Mouse (Mus musculus): ENCODE results near the gene Stat3. TPM values are rescaled to one million over a fixed set of nuclear protein-coding genes. Genes with fewer than 3 reads are reported as not detected.

Gene Stat3
- total and polyA plus RNA-seq, 3 experiments: 35.9 to 69.2 (median 51.1) TPM

GRCm38 (mm10) chr11:100908112-100908511 is 31.2 kb downstream of the Stat3 start:
- Histone ChIP-seq H3K4me3 (replicated peaks in 1 of 3; ENCODE audit: low read depth in 2 of 3, low read length in 2 of 3, poor library complexity in 1 of 3) (no peak overlapping the region), H3K4me2 (ENCODE audit: insufficient read depth, low read depth, poor library complexity, severe bottlenecking) (no peak overlapping the region), H3K27me3 (replicated peaks) (no peaks in the 10 kb centered on the region), H3K4me1 (ENCODE audit: control insufficient read depth in 1 of 2, insufficient read depth in 2 of 2) (peaks cover 13 to 37% of the 10 kb centered on the region in 2 experiments), H3K36me3 (replicated peaks in 1 of 2; ENCODE audit: control insufficient read depth in 1 of 2, insufficient read depth in 1 of 2, low read length in 1 of 2) (peaks cover 42 to 85% of the 10 kb centered on the region in 2 experiments), H3K9ac (ENCODE audit: insufficient read depth, low read depth) (no peak overlapping the region), H3K9me3 (replicated peaks; ENCODE audit: low read length) (no peaks in the 10 kb centered on the region), H3K27ac (ENCODE audit: insufficient read depth, low read depth) (no peak overlapping the region), H3K79me2 (replicated peaks; ENCODE audit: control insufficient read depth, extremely low read depth, insufficient read depth, poor library complexity, severe bottlenecking) (peaks cover 3% of the 10 kb centered on the region; the same call in 1 of the 2 replicates)
- dilution Hi-C loops (cut with MboI; ENCODE audit: extremely low pct_ligation_motif_present, extremely low pct_unique_long_range_greater_than_20kb, low sequenced_read_pairs): no loop called here
- DNase-seq (ENCODE audit: extremely low read depth): no peak
- TF ChIP-seq MAZ (IDR thresholded peaks at IDR 0.05; ENCODE audit: low read depth, low read length) (no peak), JUND (conservative IDR thresholded peaks at IDR 0.05; ENCODE audit: low read depth, low read length) (no peak), ZMIZ1 (IDR thresholded peaks at IDR 0.05; ENCODE audit: low read depth, low read length) (no peak), USF1 (IDR thresholded peaks at IDR 0.05; ENCODE audit: low read depth, low read length) (no peak), MAFK (IDR thresholded peaks at IDR 0.05; ENCODE audit: insufficient replicate concordance, low read length) (no peak), ZKSCAN1 (IDR thresholded peaks at IDR 0.05; ENCODE audit: borderline replicate concordance, low read depth, low read length) (no peak), SMC3 (IDR thresholded peaks at IDR 0.05; ENCODE audit: low read depth, low read length) (no peak)
- in situ Hi-C loops (cut with MboI; ENCODE audit: low pct_ligation_motif_present, low pct_unique_long_range_greater_than_20kb, low sequenced_read_pairs): no loop called here

- no peak overlapping the region for H3K27ac ChIP-seq (ENCODE audit: insufficient read depth, low read depth)
- dilution Hi-C loops (cut with MboI; ENCODE audit: extremely low pct_ligation_motif_present, extremely low pct_unique_long_range_greater_than_20kb, low sequenced_read_pairs): no loop called here
- in situ Hi-C loops (cut with MboI; ENCODE audit: low pct_ligation_motif_present, low pct_unique_long_range_greater_than_20kb, low sequenced_read_pairs): no loop called here
These were observed 32.5 kb downstream of the Stat3 start for GRCm38 (mm10) chr11:100906885-100907284.

GRCm38 (mm10) chr11:100905929-100906328 is 33.4 kb downstream of the Stat3 start:
- peak overlapping the region; percentile 88 for H3K4me2 ChIP-seq (ENCODE audit: insufficient read depth, low read depth, poor library complexity, severe bottlenecking)
- no peaks in the 10 kb centered on the region; the same call in 1 of the 2 replicates for H3K79me2 ChIP-seq (replicated peaks; ENCODE audit: control insufficient read depth, extremely low read depth, insufficient read depth, poor library complexity, severe bottlenecking)
- H3K36me3 ChIP-seq (replicated peaks in 1 of 2; ENCODE audit: control insufficient read depth in 1 of 2, insufficient read depth in 1 of 2, low read length in 1 of 2): peaks cover 54 to 89% of the 10 kb centered on the region in 2 experiments
- H3K27ac ChIP-seq (ENCODE audit: insufficient read depth, low read depth): no peak overlapping the region; the same call in 1 of the 2 replicates
- no peak for DNase-seq (ENCODE audit: extremely low read depth)
- no peak overlapping the region for H3K4me3 ChIP-seq (replicated peaks in 1 of 3; ENCODE audit: low read depth in 2 of 3, low read length in 2 of 3, poor library complexity in 1 of 3)
- H3K4me1 ChIP-seq (ENCODE audit: control insufficient read depth in 1 of 2, insufficient read depth in 2 of 2): peaks cover 10 to 25% of the 10 kb centered on the region in 2 experiments; a peak in 3 of 4 replicates
- TF ChIP-seq SMC3 (IDR thresholded peaks at IDR 0.05; ENCODE audit: low read depth, low read length): no peak
- no peak for TF ChIP-seq MAZ (IDR thresholded peaks at IDR 0.05; ENCODE audit: low read depth, low read length)
- TF ChIP-seq HCFC1 (IDR thresholded peaks at IDR 0.05; ENCODE audit: low read depth, low read length): no peak
- no peak for TF ChIP-seq E2F4 (IDR thresholded peaks at IDR 0.05; ENCODE audit: insufficient replicate concordance, low read depth, low read length)
- no peak for TF ChIP-seq GABPA (IDR thresholded peaks at IDR 0.05; ENCODE audit: insufficient replicate concordance, low read depth, low read length)
- no peak for TF ChIP-seq USF1 (IDR thresholded peaks at IDR 0.05; ENCODE audit: low read depth, low read length)
- no peak for TF ChIP-seq KAT2A (IDR thresholded peaks at IDR 0.05; ENCODE audit: insufficient replicate concordance, low read length)
- TF ChIP-seq ZMIZ1 (IDR thresholded peaks at IDR 0.05; ENCODE audit: low read depth, low read length): 0 out of 2 replicates have a peak, but pooled peaks have one; percentile 27
- no peak for TF ChIP-seq CHD1 (IDR thresholded peaks at IDR 0.05; ENCODE audit: low read depth, low read length)
- no peak for TF ChIP-seq USF2 (conservative IDR thresholded peaks at IDR 0.05; ENCODE audit: low read depth, low read length)
- TF ChIP-seq ZNF384 (IDR thresholded peaks at IDR 0.05; ENCODE audit: low read depth, low read length): peak; percentile 46
- no peaks in the 10 kb centered on the region for H3K27me3 ChIP-seq (replicated peaks)
- in situ Hi-C loops (cut with MboI; ENCODE audit: low pct_ligation_motif_present, low pct_unique_long_range_greater_than_20kb, low sequenced_read_pairs): no loop called here
- peaks cover 12% of the 10 kb centered on the region for H3K9me3 ChIP-seq (replicated peaks; ENCODE audit: low read length)
- peak overlapping the region; percentile 31; the same call in 1 of the 2 replicates for H3K9ac ChIP-seq (ENCODE audit: insufficient read depth, low read depth)
- dilution Hi-C loops (cut with MboI; ENCODE audit: extremely low pct_ligation_motif_present, extremely low pct_unique_long_range_greater_than_20kb, low sequenced_read_pairs): no loop called here

More at GRCm38 (mm10) chr11:100906885-100907284, 32.5 kb downstream of the Stat3 start:
- Histone ChIP-seq H3K79me2 (replicated peaks; ENCODE audit: control insufficient read depth, extremely low read depth, insufficient read depth, poor library complexity, severe bottlenecking) (no peaks in the 10 kb centered on the region; the same call in 1 of the 2 replicates), H3K9me3 (replicated peaks; ENCODE audit: low read length) (peaks cover 4% of the 10 kb centered on the region), H3K9ac (ENCODE audit: insufficient read depth, low read depth) (no peak overlapping the region), H3K4me3 (replicated peaks in 1 of 3; ENCODE audit: low read depth in 2 of 3, low read length in 2 of 3, poor library complexity in 1 of 3) (no peak overlapping the region), H3K36me3 (replicated peaks in 1 of 2; ENCODE audit: control insufficient read depth in 1 of 2, insufficient read depth in 1 of 2, low read length in 1 of 2) (peaks cover 48 to 89% of the 10 kb centered on the region in 2 experiments), H3K27me3 (replicated peaks) (no peaks in the 10 kb centered on the region), H3K4me2 (ENCODE audit: insufficient read depth, low read depth, poor library complexity, severe bottlenecking) (no peak overlapping the region), H3K4me1 (ENCODE audit: control insufficient read depth in 1 of 2, insufficient read depth in 2 of 2) (peaks cover 10 to 31% of the 10 kb centered on the region in 2 experiments; a peak in 3 of 4 replicates)
- TF ChIP-seq RAD21 (IDR thresholded peaks at IDR 0.05; ENCODE audit: low read depth, low read length): no peak
- no peak for TF ChIP-seq GABPA (IDR thresholded peaks at IDR 0.05; ENCODE audit: insufficient replicate concordance, low read depth, low read length)
- no peak for TF ChIP-seq JUND (conservative IDR thresholded peaks at IDR 0.05; ENCODE audit: low read depth, low read length)
- TF ChIP-seq POLR2AphosphoS2 (IDR thresholded peaks at IDR 0.05; ENCODE audit: low read depth, low read length): no peak
- no peak for TF ChIP-seq CTCF (conservative IDR thresholded peaks at IDR 0.05 in 1 of 2, IDR thresholded peaks at IDR 0.05 in 1 of 2; ENCODE audit: low read depth in 2 of 2, low read length in 2 of 2)
- TF ChIP-seq TBP (conservative IDR thresholded peaks at IDR 0.05; ENCODE audit: low read depth, low read length): no peak
- TF ChIP-seq SIN3A (IDR thresholded peaks at IDR 0.05; ENCODE audit: low read length): no peak
- TF ChIP-seq RCOR1 (conservative IDR thresholded peaks at IDR 0.05; ENCODE audit: low read depth, low read length): no peak
- TF ChIP-seq MYC (IDR thresholded peaks at IDR 0.05; ENCODE audit: low read depth, low read length): no peak
- no peak for TF ChIP-seq BHLHE40 (IDR thresholded peaks at IDR 0.05; ENCODE audit: low read depth, low read length)
- no peak for TF ChIP-seq MEF2A (IDR thresholded peaks at IDR 0.05; ENCODE audit: borderline replicate concordance, low read depth, low read length)
- TF ChIP-seq ZKSCAN1 (IDR thresholded peaks at IDR 0.05; ENCODE audit: borderline replicate concordance, low read depth, low read length): no peak
- no peak for DNase-seq (ENCODE audit: extremely low read depth)

All from CH12.LX (cell line).